Mouse (Mus musculus): ENCODE measurements at regions not wholly inside any gene's neighbourhood (a gene's known extent, or its start where the extent isn't known, plus 50 kb on each side); places are given as distances from the start of the nearest gene placed in this dataset.

DNA sequence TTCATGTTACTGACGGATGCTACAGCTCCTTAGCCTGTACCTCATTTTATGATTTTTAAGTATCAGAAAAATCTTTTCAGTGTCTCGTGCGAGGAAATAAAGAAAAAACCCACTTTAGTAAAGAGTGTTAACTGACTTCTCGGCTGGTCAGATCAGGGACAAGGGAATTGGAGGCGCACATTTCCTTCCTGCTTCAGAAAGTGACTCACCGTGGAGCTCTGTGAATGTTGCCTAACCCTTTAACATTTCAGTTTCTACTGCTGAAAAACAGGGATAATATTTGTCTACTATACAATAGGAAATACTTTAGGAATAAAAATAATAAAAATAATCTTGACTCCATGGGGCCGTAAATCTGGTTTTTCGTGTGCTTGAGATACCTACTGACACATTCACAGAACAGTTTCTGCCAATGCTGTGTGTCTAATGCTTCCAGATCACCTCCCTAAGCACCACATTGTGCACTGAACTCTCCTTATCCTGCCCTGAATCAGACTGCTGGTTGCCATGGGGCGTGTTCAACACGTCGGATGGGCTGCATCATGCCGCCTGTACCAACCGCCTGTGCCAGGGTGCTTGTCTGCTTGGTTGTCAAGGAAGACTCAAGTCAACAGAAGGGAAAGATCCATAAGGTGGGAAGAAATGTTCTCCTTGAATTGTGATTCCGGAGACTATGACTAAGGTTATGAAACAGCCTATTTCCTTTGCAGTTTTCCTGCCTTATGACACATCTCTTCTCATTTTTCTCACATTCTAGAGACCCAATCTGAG, 246.3 kb downstream of the Ikzf2 start:
- no peak overlapping the region for H3K27ac ChIP-seq
- H3K36me3 ChIP-seq = no peaks in the 10 kb centered on the region
- H3K9ac ChIP-seq = no peak overlapping the region
- no peak for ATAC-seq (ENCODE audit: insufficient number of reproducible peaks, insufficient read depth, low FRiP score, low TSS enrichment, low read depth)
- no peaks in the 10 kb centered on the region; the same call in 1 of the 2 replicates for H3K27me3 ChIP-seq
- no peaks in the 10 kb centered on the region for H3K9me3 ChIP-seq
- peaks cover 11% of the 10 kb centered on the region; the same call in 1 of the 2 replicates for H3K4me1 ChIP-seq
- H3K4me3 ChIP-seq = no peak overlapping the region
- WGBS = 89% methylated on average over 14 of the region's 14 CpGs
- H3K4me2 ChIP-seq = no peak overlapping the region

DNA sequence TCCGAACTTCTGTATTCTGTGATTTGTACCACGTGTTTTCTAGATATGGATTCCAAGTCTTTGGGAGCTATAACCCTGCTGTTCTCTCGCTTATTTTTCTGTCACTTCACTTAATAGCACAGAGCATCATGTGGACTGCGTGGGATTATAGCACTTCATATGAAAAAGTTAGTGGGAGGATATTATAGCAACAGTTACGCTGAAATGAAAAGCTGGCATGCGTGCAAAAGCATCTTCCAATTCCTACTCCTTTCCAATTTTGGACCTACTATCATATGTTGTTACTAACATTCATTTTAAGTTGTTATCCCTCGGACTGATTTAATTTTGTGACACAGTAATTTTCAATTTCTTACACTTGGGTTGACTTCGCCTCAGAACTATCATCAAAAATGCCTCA, 250.0 kb downstream of the Ikzf2 start:
- H3K9me3 ChIP-seq = no peaks in the 10 kb centered on the region
- H3K27me3 ChIP-seq = no peaks in the 10 kb centered on the region
- no peak overlapping the region for H3K4me2 ChIP-seq
- no peak overlapping the region for H3K4me3 ChIP-seq
- H3K27ac ChIP-seq = no peak overlapping the region
- no peaks in the 10 kb centered on the region for H3K36me3 ChIP-seq
- 79% methylated on average over 8 of the region's 8 CpGs for WGBS
- peaks cover 16% of the 10 kb centered on the region for H3K4me1 ChIP-seq
- ATAC-seq (ENCODE audit: insufficient number of reproducible peaks, insufficient read depth, low FRiP score, low TSS enrichment, low read depth) = no peak
- H3K9ac ChIP-seq = no peak overlapping the region

DNA sequence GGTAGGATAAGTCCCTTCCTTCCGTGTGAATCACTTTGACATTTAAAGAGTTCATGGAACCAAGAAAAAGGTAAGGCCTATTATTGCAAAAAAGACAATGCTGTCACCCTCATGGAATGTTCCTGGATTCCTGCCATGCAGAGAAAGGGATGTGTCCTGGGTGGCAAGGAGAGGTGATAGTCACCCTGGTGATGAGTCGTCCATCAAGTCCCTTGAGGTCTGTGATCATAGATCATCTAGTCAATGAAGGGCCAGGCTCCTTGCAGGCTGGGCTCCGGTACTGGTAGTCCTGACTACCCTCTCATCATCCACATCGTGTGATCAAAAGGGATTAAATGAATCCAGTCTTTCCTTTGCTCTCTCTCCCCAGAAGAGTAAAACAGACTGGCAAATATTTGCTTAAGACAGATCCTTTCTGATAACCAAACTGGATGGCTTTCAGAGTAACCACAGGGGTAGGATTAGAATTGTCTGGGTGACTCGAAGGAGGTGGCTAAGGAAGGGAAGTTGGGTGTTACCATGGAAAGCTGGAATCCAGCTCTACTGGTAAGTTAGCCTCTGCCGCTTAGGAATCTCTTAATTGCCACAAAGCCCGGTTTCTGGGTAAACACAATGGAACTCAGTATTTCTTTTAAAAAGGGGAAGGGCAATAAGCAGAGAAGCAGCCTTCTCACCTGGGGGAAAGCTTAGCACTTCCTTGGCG, 253.2 kb downstream of the Ikzf2 start:
- no peaks in the 10 kb centered on the region for H3K36me3 ChIP-seq
- no peak overlapping the region for H3K9ac ChIP-seq
- H3K4me1 ChIP-seq = peaks cover 16% of the 10 kb centered on the region
- peak overlapping the region; percentile 55; the same call in 1 of the 2 replicates for H3K27ac ChIP-seq
- no peaks in the 10 kb centered on the region for H3K27me3 ChIP-seq
- WGBS = 46% methylated on average over 8 of the region's 8 CpGs
- H3K4me2 ChIP-seq = no peak overlapping the region
- ATAC-seq (ENCODE audit: insufficient number of reproducible peaks, insufficient read depth, low FRiP score, low TSS enrichment, low read depth) = 0 out of 2 replicates have a peak, but pooled peaks have one; percentile 44
- H3K4me3 ChIP-seq = no peak overlapping the region
- no peaks in the 10 kb centered on the region for H3K9me3 ChIP-seq

DNA sequence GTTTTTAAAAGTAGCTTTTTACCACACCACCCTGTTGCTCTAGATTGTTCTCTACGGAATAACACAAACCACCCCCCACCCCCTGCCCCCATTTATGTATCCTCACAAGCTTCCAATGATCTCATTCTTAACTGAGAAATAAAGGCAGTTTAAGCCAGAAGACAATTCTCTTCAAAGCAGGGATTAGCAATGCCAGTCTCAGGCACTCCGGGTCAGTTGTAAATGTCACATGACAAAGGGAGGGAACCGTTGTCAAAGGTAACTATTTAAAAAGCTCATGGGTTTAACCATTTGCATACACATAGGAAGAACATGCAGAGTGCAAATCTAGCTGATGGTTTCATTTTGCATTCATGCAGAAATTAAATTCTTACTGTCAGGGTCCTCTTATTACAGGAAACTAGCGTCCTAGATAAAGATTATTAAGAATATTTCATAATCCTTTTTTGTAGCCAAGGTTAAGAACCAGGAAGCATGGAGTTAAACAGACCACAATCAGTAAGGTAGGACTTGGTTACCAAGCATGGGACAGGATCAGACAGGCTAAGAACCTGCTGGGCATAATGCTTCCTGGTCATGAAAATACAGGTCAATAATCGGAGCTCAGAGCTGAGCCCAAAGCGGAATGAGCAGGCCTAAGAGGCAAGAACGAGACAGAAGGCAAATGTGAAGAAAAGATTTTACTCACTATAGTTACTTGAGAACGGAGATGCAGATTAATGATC, 256.2 kb downstream of the Ikzf2 start:
- no peaks in the 10 kb centered on the region for H3K9me3 ChIP-seq

DNA sequence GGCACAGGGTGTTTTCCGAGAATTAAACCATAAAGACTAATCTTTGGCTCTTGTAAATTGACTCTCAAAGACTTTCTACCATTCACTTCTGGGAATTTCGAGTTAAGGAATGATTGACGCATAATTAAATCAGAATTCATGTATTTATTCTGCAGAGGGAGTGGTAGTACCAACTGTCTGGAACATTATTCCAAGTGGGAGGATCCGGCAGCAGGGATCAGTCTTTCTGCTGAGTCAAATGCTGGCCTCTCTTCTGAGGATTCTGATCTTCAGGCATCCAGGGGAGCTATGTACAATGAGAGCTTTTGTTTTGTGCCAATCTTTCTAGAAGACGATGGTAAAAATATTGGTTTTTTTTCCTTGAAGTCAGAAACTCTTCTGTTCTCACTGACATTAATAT, 257.4 kb downstream of the Ikzf2 start:
- Histone ChIP-seq H3K9ac (no peak overlapping the region), H3K4me2 (no peak overlapping the region), H3K27ac (no peak overlapping the region), H3K4me3 (no peak overlapping the region), H3K9me3 (no peaks in the 10 kb centered on the region), H3K4me1 (peaks cover 5% of the 10 kb centered on the region; the same call in 1 of the 2 replicates), H3K36me3 (no peaks in the 10 kb centered on the region), H3K27me3 (no peaks in the 10 kb centered on the region)
- no peak for ATAC-seq (ENCODE audit: insufficient number of reproducible peaks, insufficient read depth, low FRiP score, low TSS enrichment, low read depth)
- 47% methylated on average over 5 of the region's 5 CpGs for WGBS

More for the DNA sequence above, 256.2 kb downstream of the Ikzf2 start:
- no peak overlapping the region for H3K4me3 ChIP-seq
- H3K4me2 ChIP-seq = no peak overlapping the region
- 57% methylated on average over 8 of the region's 8 CpGs for WGBS
- peaks cover 5% of the 10 kb centered on the region; the same call in 1 of the 2 replicates for H3K4me1 ChIP-seq
- no peaks in the 10 kb centered on the region for H3K27me3 ChIP-seq
- H3K9ac ChIP-seq = no peak overlapping the region
- H3K27ac ChIP-seq = no peak overlapping the region
- H3K36me3 ChIP-seq = no peaks in the 10 kb centered on the region
- no peak for ATAC-seq (ENCODE audit: insufficient number of reproducible peaks, insufficient read depth, low FRiP score, low TSS enrichment, low read depth)

DNA sequence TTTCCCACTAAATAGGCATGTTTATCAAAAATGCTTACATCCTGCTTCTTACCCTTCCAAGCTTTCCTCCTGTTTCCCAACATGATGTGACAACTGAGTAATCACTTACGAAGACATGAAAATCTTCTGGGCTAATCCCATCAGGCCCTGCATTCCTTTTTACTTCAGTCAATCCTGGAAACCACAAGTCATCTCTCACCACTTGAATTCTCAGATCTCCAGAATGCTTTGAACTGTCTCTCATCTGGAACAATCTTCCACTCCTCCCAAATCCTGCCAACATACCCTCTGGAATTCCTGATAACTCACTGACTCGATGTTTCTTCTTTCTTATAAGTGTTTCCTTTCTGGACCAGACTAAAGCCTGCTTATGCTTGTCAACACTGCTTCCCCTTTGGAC, 289.4 kb downstream of the Ikzf2 start:
- H3K9me3 ChIP-seq = peaks cover 16% of the 10 kb centered on the region
- H3K4me1 ChIP-seq = no peaks in the 10 kb centered on the region
- WGBS = 70% methylated on average over 2 of the region's 2 CpGs
- no peak overlapping the region for H3K27ac ChIP-seq
- no peaks in the 10 kb centered on the region for H3K27me3 ChIP-seq
- H3K9ac ChIP-seq = no peak overlapping the region
- H3K4me2 ChIP-seq = no peak overlapping the region
- no peak for ATAC-seq (ENCODE audit: insufficient number of reproducible peaks, insufficient read depth, low FRiP score, low TSS enrichment, low read depth)
- no peaks in the 10 kb centered on the region for H3K36me3 ChIP-seq
- H3K4me3 ChIP-seq = no peak overlapping the region

DNA sequence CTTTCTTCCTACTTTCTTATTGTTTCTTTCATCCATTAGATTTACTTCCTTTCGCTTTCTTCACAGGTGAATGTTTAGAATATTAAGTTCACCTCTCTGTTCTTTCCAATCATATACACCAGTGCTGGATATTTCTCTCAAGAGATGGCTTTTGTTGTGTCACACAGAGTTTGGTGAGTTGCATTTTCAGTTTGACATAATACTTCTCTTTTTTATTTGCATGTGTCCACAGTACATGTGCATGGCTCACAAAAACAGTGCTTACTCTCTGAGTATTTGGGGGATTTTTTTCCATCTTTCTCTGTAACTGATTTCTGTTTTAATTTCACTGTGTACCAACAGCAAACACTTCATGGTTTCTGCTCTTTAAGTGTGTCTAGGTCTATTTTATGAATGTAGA, 274.5 kb upstream of the Erbb4 start:
- Histone ChIP-seq H3K4me2 (no peak overlapping the region), H3K27ac (no peak overlapping the region), H3K4me3 (no peak overlapping the region), H3K4me1 (no peaks in the 10 kb centered on the region), H3K36me3 (no peaks in the 10 kb centered on the region), H3K9ac (no peak overlapping the region), H3K27me3 (no peaks in the 10 kb centered on the region), H3K9me3 (peaks cover 10% of the 10 kb centered on the region; the same call in 1 of the 2 replicates)
- no peak for ATAC-seq (ENCODE audit: insufficient number of reproducible peaks, insufficient read depth, low FRiP score, low TSS enrichment, low read depth)
- WGBS = 86% methylated on average over 1 of the region's 1 CpGs

DNA sequence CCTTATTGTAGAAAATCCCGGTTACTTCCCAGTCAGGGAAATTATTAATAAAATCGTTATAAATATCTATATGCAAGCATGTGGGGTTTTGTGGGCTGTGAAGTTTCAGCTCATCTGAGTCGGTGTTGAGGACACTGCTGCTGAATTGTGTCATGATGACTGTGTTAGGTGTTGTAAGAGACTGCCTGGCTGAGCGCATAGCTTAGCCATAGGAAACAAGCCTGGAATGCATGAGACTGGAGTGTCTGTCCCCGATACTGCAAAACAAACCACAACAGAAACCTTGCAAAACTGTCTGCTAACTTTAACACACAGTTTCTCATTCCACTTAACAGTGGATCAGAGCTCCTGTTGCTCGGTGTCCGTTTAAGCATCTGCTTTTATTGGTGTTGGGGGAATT, 271.9 kb upstream of the Erbb4 start:
- H3K27ac ChIP-seq = no peak overlapping the region
- H3K4me3 ChIP-seq = no peak overlapping the region
- ATAC-seq (ENCODE audit: insufficient number of reproducible peaks, insufficient read depth, low FRiP score, low TSS enrichment, low read depth) = no peak
- no peaks in the 10 kb centered on the region for H3K27me3 ChIP-seq
- no peak overlapping the region for H3K9ac ChIP-seq
- WGBS = 82% methylated on average over 7 of the region's 7 CpGs
- peaks cover 17% of the 10 kb centered on the region; the same call in 1 of the 2 replicates for H3K9me3 ChIP-seq
- H3K4me2 ChIP-seq = no peak overlapping the region
- H3K4me1 ChIP-seq = no peaks in the 10 kb centered on the region
- H3K36me3 ChIP-seq = no peaks in the 10 kb centered on the region

DNA sequence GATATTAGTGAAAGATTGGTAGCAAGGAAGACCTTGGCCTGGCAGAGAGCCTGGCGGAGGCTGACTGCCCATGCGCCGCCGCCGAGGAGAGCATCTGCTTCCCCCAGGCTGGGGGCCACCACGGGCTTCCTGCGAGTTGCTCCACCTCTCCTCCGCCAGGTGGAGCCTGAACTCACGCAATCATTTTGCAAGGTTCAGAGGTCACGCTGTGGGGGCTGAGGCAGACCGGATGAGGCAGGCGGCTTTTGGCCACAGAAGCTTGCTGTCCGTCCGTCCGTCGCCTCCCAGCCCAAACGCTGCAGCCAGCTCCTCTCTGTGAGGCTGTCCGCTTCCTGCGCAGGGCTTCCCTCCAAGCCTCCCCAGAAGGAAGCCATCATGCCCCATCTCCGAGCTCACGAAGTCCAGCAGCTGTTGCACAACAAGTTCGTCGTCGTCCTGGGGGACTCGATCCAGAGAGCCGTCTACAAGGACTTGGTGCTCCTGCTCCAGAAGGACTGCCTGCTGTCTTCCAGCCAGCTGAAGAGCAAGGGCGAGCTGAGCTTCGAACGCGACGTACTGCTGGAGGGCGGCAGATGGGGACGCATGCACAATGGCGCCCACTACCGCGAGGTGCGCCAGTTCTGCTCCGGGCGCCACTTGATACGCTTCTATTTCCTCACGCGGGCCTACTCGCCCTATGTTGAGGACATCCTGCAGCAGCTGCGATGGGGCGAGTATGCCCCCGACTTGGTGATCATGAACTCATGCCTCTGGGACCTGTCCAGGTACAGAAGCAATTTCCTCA, 269.3 kb upstream of the Erbb4 start:
- H3K4me1 ChIP-seq = no peaks in the 10 kb centered on the region
- H3K9ac ChIP-seq = no peak overlapping the region
- H3K27ac ChIP-seq = no peak overlapping the region
- peaks cover 17% of the 10 kb centered on the region; the same call in 1 of the 2 replicates for H3K9me3 ChIP-seq
- no peaks in the 10 kb centered on the region for H3K36me3 ChIP-seq
- no peak overlapping the region for H3K4me2 ChIP-seq
- ATAC-seq (ENCODE audit: insufficient number of reproducible peaks, insufficient read depth, low FRiP score, low TSS enrichment, low read depth) = no peak
- 97% methylated on average over 46 of the region's 46 CpGs for WGBS
- no peak overlapping the region for H3K4me3 ChIP-seq
- no peaks in the 10 kb centered on the region for H3K27me3 ChIP-seq

DNA sequence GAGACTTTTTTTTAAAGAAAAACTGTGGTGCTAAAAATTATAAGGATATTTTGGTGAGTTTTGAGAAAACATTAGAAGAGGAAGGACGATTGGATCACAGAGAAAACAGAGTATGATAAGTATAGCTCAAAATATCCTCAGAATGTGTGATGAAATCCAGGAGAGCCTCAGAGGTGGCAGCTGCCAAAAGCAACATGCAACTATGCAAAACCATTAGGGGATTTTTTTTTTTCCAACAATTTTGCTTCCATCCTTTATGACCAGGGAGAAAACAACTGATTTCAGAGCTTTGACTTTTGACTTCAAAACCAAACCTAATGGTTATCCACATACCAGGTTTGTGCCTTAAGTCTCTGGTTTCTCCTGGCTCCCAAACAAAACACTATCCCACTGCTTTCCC, 267.4 kb upstream of the Erbb4 start:
- H3K4me2 ChIP-seq = no peak overlapping the region
- ATAC-seq (ENCODE audit: insufficient number of reproducible peaks, insufficient read depth, low FRiP score, low TSS enrichment, low read depth) = no peak
- no peaks in the 10 kb centered on the region for H3K4me1 ChIP-seq
- no peaks in the 10 kb centered on the region for H3K36me3 ChIP-seq
- H3K27me3 ChIP-seq = no peaks in the 10 kb centered on the region
- 43% methylated on average over 1 of the region's 1 CpGs for WGBS
- no peak overlapping the region for H3K27ac ChIP-seq
- H3K9ac ChIP-seq = no peak overlapping the region
- peaks cover 17% of the 10 kb centered on the region; the same call in 1 of the 2 replicates for H3K9me3 ChIP-seq
- H3K4me3 ChIP-seq = no peak overlapping the region

DNA sequence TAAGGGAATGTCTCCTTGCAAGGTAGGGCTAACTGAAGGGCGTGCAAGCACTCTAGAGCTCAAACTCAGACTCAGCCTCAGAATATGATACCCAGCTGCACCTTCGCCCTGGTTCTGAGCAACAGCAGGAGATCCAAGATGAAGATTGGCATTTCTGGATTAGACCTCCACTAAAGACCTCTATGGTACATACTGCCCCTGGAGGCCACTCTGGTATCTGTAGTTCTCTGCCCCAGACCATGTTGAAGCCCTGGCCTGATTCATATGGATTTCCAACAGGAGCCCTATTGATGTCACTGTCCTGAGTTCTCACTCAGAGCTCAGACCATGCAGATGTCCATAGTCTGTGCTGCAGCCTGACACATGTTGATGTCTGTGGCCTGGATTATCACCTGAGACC, 262.2 kb upstream of the Erbb4 start:
- Histone ChIP-seq H3K9ac (no peak overlapping the region), H3K36me3 (no peaks in the 10 kb centered on the region), H3K4me3 (no peak overlapping the region), H3K4me2 (no peak overlapping the region), H3K27ac (no peak overlapping the region), H3K27me3 (no peaks in the 10 kb centered on the region), H3K9me3 (no peaks in the 10 kb centered on the region), H3K4me1 (no peaks in the 10 kb centered on the region)
- no peak for ATAC-seq (ENCODE audit: insufficient number of reproducible peaks, insufficient read depth, low FRiP score, low TSS enrichment, low read depth)
- WGBS = 90% methylated on average over 2 of the region's 2 CpGs

Data from embryonic facial prominence, embryonic 13.5 days (tissue).